Mouse (Mus musculus): ENCODE data around the gene Bcam. TPM values are rescaled to one million over a fixed set of nuclear protein-coding genes. Genes with fewer than 3 reads are reported as not detected.

The Bcam gene
- total RNA-seq (2023), result not detected

GRCm38 (mm10) chr7:19770984-19771391 lies at the start of gene Bcam:
TSS of gene Bcam (minus strand) at chr7:19771016.

GRCm38 (mm10) chr7:19796697-19797588 lies 26.1 kb upstream of the Bcam start, which contains the start of gene Cblc:
TSS of gene Cblc (minus strand) at chr7:19796809.

GRCm38 (mm10) chr7:19750217-19751069 lies 20.4 kb downstream of the Bcam start, which contains the start of gene Nectin2:
TSS of gene Nectin2 (minus strand) at chr7:19750483.

DNA sequence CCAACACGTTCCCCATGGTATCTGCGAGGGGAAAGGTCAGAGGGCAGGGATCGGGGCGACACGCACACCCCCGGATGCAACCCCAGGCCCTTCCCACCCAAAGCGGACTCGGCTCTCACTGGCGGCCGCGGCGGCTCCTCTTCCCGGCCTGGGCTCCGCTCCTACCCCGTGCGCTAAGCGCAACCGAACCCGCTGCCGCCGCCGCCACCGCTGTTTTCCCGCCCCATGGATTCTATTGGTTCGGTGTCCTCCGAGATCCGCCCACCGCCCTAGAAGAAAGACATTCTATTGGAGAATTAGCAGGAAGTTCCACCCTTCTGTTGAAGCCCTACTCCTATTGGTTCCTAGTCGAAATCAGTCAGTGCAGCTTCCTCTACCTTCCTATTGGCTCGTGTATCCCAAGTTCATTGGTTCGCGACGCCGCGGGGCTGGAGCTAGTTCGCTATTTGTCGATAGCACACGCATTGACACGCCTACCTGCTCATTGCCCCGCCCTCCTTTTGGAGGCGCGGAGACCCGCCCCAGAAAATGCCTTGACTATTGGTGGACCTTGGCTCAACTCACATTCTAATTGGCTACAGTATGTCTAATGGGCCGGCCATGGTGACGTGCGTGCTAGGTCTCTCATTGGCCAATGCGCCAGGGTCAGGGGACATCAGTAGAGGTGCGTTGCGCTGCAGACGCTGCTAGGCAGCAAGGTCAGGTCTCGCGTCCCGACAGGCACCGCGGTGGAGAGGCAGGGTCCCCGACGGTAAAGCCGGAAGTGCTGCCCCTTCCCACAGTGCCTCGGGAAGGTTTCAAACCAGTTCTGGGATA lies 55.4 kb downstream of the Bcam start, which contains the start of gene Tomm40:
Gene Tomm40, minus strand, starts transcription at position 200 of the 816 bp plus-strand sequence.

Other genes starting within 250 kb of the Bcam start
- gene Ppp1r37, start 207.9 kb downstream of the Bcam start, total RNA-seq (2023), result 10 to 100 TPM; 31.7 to 37.9 TPM
- 1 to 10 TPM; 3.3 to 4.4 TPM for gene Zfp296, start 193.7 kb downstream of the Bcam start, total RNA-seq (2023)
- 10 to 100 TPM; 50.6 to 59.9 TPM for gene Gemin7, start 193.4 kb downstream of the Bcam start, total RNA-seq (2023)
- gene Clasrp, start 166.5 kb downstream of the Bcam start, total RNA-seq (2023), result 10 to 100 TPM; 46.3 to 53.5 TPM
- gene Relb, start 141.6 kb downstream of the Bcam start, total RNA-seq (2023), result 10 to 100 TPM; 17.2 to 17.5 TPM
- gene Clptm1, start 106.0 kb downstream of the Bcam start, total RNA-seq (2023), result 10 to 100 TPM; 50.7 to 55.8 TPM
- gene Apoc2, start 93.1 kb downstream of the Bcam start, total RNA-seq (2023), result 10 to 100 TPM; 29.8 to 43.2 TPM
- under 1 TPM in 1 of 2 experiments, not detected in 1; 0.91 TPM for gene Gm44805, start 89.6 kb downstream of the Bcam start, total RNA-seq (2023)
- gene Apoc4, start 89.5 kb downstream of the Bcam start, total RNA-seq (2023), result not detected
- 1 to 10 TPM; 2.0 to 4.6 TPM for gene Apoc1, start 78.4 kb downstream of the Bcam start, total RNA-seq (2023)
- 10 to 100 TPM; 61.2 to 81.9 TPM for gene Apoe, start 71.8 kb downstream of the Bcam start, total RNA-seq (2023)
- 10 to 100 TPM; 28.3 to 28.6 TPM for gene Tomm40, start 55.6 kb downstream of the Bcam start, total RNA-seq (2023)
- under 1 TPM; 0.53 to 0.82 TPM for gene Nectin2, start 20.5 kb downstream of the Bcam start, total RNA-seq (2023)
- gene Cblc, start 25.8 kb upstream of the Bcam start, total RNA-seq (2023), result not detected
- gene Bcl3, start 51.8 kb upstream of the Bcam start, total RNA-seq (2023), result 10 to 100 TPM; 27.6 to 32.1 TPM
- not detected for gene Gm19345, start 81.0 kb upstream of the Bcam start, total RNA-seq (2023)
- gene Ceacam16, start 90.3 kb upstream of the Bcam start, total RNA-seq (2023), result 1 to 10 TPM; 1.4 to 2.3 TPM
- under 1 TPM; 0.40 to 0.75 TPM for gene Ceacam19, start 116.9 kb upstream of the Bcam start, total RNA-seq (2023)
- gene Pvr, start 150.1 kb upstream of the Bcam start, total RNA-seq (2023), result 1 to 10 TPM; 4.0 to 5.9 TPM
- under 1 TPM in 1 of 2 experiments, not detected in 1; 0.31 TPM for gene Igsf23, start 179.7 kb upstream of the Bcam start, total RNA-seq (2023)
- not detected for gene Ceacam20, start 194.4 kb upstream of the Bcam start, total RNA-seq (2023)
- not detected for gene Nlrp9b, start 220.4 kb upstream of the Bcam start, total RNA-seq (2023)

All from neutrophil, adult 59 days (primary cell).